In the genomic region with DNA sequence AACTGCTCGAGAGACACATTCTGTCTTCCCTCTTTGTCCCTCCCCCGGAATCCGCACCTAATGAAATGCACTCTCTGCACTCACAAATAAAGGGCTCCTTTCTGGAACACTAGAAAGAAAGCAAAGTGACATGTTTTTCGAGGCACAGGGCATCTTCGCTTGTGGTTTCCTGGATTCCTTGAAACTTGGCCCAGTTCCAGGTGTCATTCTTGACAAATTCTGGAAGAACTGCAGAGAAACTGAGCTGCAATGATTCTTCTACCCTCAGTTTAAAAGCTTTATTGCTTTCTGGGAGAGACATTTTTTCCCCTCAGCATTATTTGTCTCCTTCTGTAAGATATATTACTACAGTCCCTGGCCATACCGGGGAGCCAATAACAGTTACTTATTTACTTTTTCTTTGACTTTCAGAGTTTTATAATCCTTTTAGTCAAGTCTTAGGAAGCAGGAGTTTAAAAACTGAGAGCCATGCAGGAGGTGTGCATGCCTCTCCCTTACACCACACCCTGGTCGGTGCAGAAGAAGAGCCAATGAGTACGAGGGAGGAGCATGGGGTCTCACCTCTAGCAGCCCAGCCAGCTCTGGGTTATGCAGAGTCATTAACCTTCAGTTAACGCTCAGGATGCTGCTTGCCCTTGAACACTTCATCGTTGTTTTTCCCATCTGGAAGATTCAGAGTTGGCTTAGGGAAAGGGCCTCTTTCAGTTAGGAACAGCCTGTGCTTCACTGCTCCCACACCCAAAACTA, we compare ENCODE assay signal across 18 mouse cellular contexts. TPM values are rescaled to one million over a fixed set of nuclear protein-coding genes. Genes with fewer than 3 reads are reported as not detected.
A peak's percentile ranks its signal among the peaks of the same experiment; 100 is the strongest.
DNase-seq lines count a peak whose midpoint lies in the region; ATAC-seq lines count a peak whose summit lies in the region.
"Had no signal": no experiment of that assay in that cellular context is flagged by ENCODE, and none has a peak within 500 bp of the region (broad histone marks: within the 10 kb centered on the region; RNA-seq: fewer than 3 reads in every experiment).

No protein-coding gene starts in this region.

- DNase-seq in cerebellum, postnatal 10 days: peak; percentile 55 to 63
- no peak for DNase-seq in cerebellum, adult 18-20 months
- peak; percentile 41 for DNase-seq in midbrain, embryonic 14.5 days
- DNase-seq in thymus, postnatal 36 days: no peak
- DNase-seq: cerebellum, adult 9-11 months; kidney, adult 18-20 months; layer of hippocampus, adult 9-11 months; right cerebral cortex, postnatal 25 days had no signal

- WGBS in kidney, embryonic 15.5 days: 26% methylated on average over 10 of the region's 10 CpGs
- 32% methylated on average over 10 of the region's 10 CpGs for WGBS in kidney, embryonic 14.5 days
- 72% methylated on average over 10 of the region's 10 CpGs for WGBS in midbrain, embryonic 14.5 days
- 79% methylated on average over 10 of the region's 10 CpGs for WGBS in midbrain, embryonic 13.5 days
- 28% methylated on average over 10 of the region's 10 CpGs for WGBS in intestine, embryonic 15.5 days

- no peak overlapping the region for H3K9ac ChIP-seq in kidney, embryonic 15.5 days
- no peak overlapping the region for H3K9ac ChIP-seq in kidney, embryonic 14.5 days (ENCODE audit: low read depth, low read length)
- H3K9ac ChIP-seq in midbrain, embryonic 14.5 days (replicated peaks; ENCODE audit: low read length): no peak overlapping the region
- no peak overlapping the region for H3K9ac ChIP-seq in midbrain, embryonic 13.5 days (replicated peaks)
- no peak overlapping the region for H3K9ac ChIP-seq in intestine, embryonic 15.5 days
- H3K9ac ChIP-seq: embryonic facial prominence, embryonic 12.5 days; liver, embryonic 12.5 days had no signal

- H3K27me3 ChIP-seq in kidney, embryonic 15.5 days: no peaks in the 10 kb centered on the region
- H3K27me3 ChIP-seq in kidney, embryonic 14.5 days (ENCODE audit: control insufficient read depth, insufficient read depth, low read length): no peaks in the 10 kb centered on the region
- H3K27me3 ChIP-seq in midbrain, embryonic 14.5 days (ENCODE audit: control insufficient read depth, insufficient read depth, low read length): no peaks in the 10 kb centered on the region
- no peaks in the 10 kb centered on the region for H3K27me3 ChIP-seq in midbrain, embryonic 13.5 days
- H3K27me3 ChIP-seq in intestine, embryonic 15.5 days (replicated peaks): no peaks in the 10 kb centered on the region
- H3K27me3 ChIP-seq: embryonic facial prominence, embryonic 12.5 days; liver, embryonic 12.5 days had no signal

- no peaks in the 10 kb centered on the region for H3K36me3 ChIP-seq in kidney, embryonic 15.5 days
- no peaks in the 10 kb centered on the region for H3K36me3 ChIP-seq in kidney, embryonic 14.5 days (ENCODE audit: control insufficient read depth, insufficient read depth, low read length)
- no peaks in the 10 kb centered on the region for H3K36me3 ChIP-seq in midbrain, embryonic 14.5 days (ENCODE audit: control insufficient read depth, insufficient read depth, low read length)
- no peaks in the 10 kb centered on the region for H3K36me3 ChIP-seq in midbrain, embryonic 13.5 days
- H3K36me3 ChIP-seq in intestine, embryonic 15.5 days: no peaks in the 10 kb centered on the region
- H3K36me3 ChIP-seq: embryonic facial prominence, embryonic 12.5 days; forebrain, embryonic 10.5 days; G1E; heart, embryonic 10.5 days; liver, embryonic 12.5 days had no signal

- H3K9me3 ChIP-seq in kidney, embryonic 15.5 days (replicated peaks): no peaks in the 10 kb centered on the region
- H3K9me3 ChIP-seq in kidney, embryonic 14.5 days (ENCODE audit: control insufficient read depth, low read length): no peaks in the 10 kb centered on the region
- no peaks in the 10 kb centered on the region for H3K9me3 ChIP-seq in midbrain, embryonic 14.5 days (ENCODE audit: control insufficient read depth, low read length)
- H3K9me3 ChIP-seq in midbrain, embryonic 13.5 days: no peaks in the 10 kb centered on the region
- H3K9me3 ChIP-seq in intestine, embryonic 15.5 days: no peaks in the 10 kb centered on the region
- H3K9me3 ChIP-seq: embryonic facial prominence, embryonic 12.5 days; forebrain, embryonic 10.5 days; G1E; heart, embryonic 10.5 days; liver, embryonic 12.5 days; megakaryocyte, embryonic 14.5 days had no signal

- no peak for ATAC-seq in kidney, embryonic 15.5 days (replicated peaks; ENCODE audit: low FRiP score)
- no peak for ATAC-seq in kidney, embryonic 14.5 days (ENCODE audit: low FRiP score, low TSS enrichment)
- no peak for ATAC-seq in midbrain, embryonic 14.5 days (ENCODE audit: low FRiP score, low TSS enrichment)
- no peak for ATAC-seq in midbrain, embryonic 13.5 days
- peak; percentile 80 for ATAC-seq in intestine, embryonic 15.5 days
- ATAC-seq: liver, embryonic 12.5 days had no signal

- peaks cover 8% of the 10 kb centered on the region for H3K4me1 ChIP-seq in kidney, embryonic 15.5 days
- H3K4me1 ChIP-seq in kidney, embryonic 14.5 days (ENCODE audit: control insufficient read depth, insufficient read depth, low read length): 0 out of 2 replicates have a peak, but pooled peaks cover 3% of the 10 kb centered on the region
- H3K4me1 ChIP-seq in midbrain, embryonic 14.5 days (ENCODE audit: control insufficient read depth, insufficient read depth, low read length): no peaks in the 10 kb centered on the region
- no peaks in the 10 kb centered on the region for H3K4me1 ChIP-seq in midbrain, embryonic 13.5 days (replicated peaks)
- H3K4me1 ChIP-seq in intestine, embryonic 15.5 days (replicated peaks): no peaks in the 10 kb centered on the region
- H3K4me1 ChIP-seq: forebrain, embryonic 10.5 days; heart, embryonic 10.5 days; liver, embryonic 12.5 days; megakaryocyte, embryonic 14.5 days had no signal

- no peak overlapping the region for H3K4me3 ChIP-seq in kidney, embryonic 15.5 days (replicated peaks)
- H3K4me3 ChIP-seq in kidney, embryonic 14.5 days (ENCODE audit: low read length): no peak overlapping the region
- no peak overlapping the region for H3K4me3 ChIP-seq in midbrain, embryonic 14.5 days (replicated peaks; ENCODE audit: low read depth, low read length)
- H3K4me3 ChIP-seq in midbrain, embryonic 13.5 days (replicated peaks): no peak overlapping the region
- H3K4me3 ChIP-seq in intestine, embryonic 15.5 days (replicated peaks): no peak overlapping the region
- H3K4me3 ChIP-seq: embryonic facial prominence, embryonic 12.5 days; forebrain, embryonic 10.5 days; heart, embryonic 10.5 days; liver, embryonic 12.5 days; megakaryocyte, embryonic 14.5 days had no signal

- 0 out of 2 replicates have a peak overlapping the region, but pooled peaks have one; percentile 10 for H3K4me2 ChIP-seq in kidney, embryonic 15.5 days
- H3K4me2 ChIP-seq in kidney, embryonic 14.5 days (replicated peaks; ENCODE audit: low read depth, low read length): no peak overlapping the region
- H3K4me2 ChIP-seq in midbrain, embryonic 14.5 days (ENCODE audit: low read length): no peak overlapping the region
- H3K4me2 ChIP-seq in midbrain, embryonic 13.5 days (replicated peaks): no peak overlapping the region
- no peak overlapping the region for H3K4me2 ChIP-seq in intestine, embryonic 15.5 days (replicated peaks)
- H3K4me2 ChIP-seq: embryonic facial prominence, embryonic 12.5 days; liver, embryonic 12.5 days had no signal

- 0 out of 2 replicates have a peak overlapping the region, but pooled peaks have one; percentile 1 for H3K27ac ChIP-seq in kidney, embryonic 15.5 days
- no peak overlapping the region for H3K27ac ChIP-seq in kidney, embryonic 14.5 days (ENCODE audit: low read depth, low read length)
- no peak overlapping the region for H3K27ac ChIP-seq in midbrain, embryonic 14.5 days (replicated peaks; ENCODE audit: low read depth, low read length)
- H3K27ac ChIP-seq in midbrain, embryonic 13.5 days: no peak overlapping the region
- no peak overlapping the region for H3K27ac ChIP-seq in intestine, embryonic 15.5 days
- H3K27ac ChIP-seq: embryonic facial prominence, embryonic 12.5 days; forebrain, embryonic 10.5 days; heart, embryonic 10.5 days; liver, embryonic 12.5 days had no signal

RNA-seq across cellular contexts. Expression of gene Mamdc2, which starts 49.1 kb away (rescaled TPM):
- 0.93 and 2.2 TPM in 2 replicates for polyA plus RNA-seq in kidney, embryonic 15.5 days (2015; fragmentation: Nextera tagmentation; extraction: Ambion mirVana)
- polyA plus RNA-seq in kidney, embryonic 14.5 days (2014; fragmentation: Nextera tagmentation; extraction: Ambion mirVana): 0.57 and 1.4 TPM in 2 replicates
- polyA plus RNA-seq in midbrain, embryonic 14.5 days (2014; fragmentation: Nextera tagmentation; extraction: Ambion mirVana): 1.1 and 1.5 TPM in 2 replicates
- polyA plus RNA-seq in midbrain, embryonic 13.5 days (2015; fragmentation: Nextera tagmentation; extraction: Ambion mirVana): 1.4 and 1.6 TPM in 2 replicates
- 2.2 and 2.4 TPM in 2 replicates for polyA plus RNA-seq in intestine, embryonic 15.5 days (2015; fragmentation: Nextera tagmentation; extraction: Ambion mirVana)
- polyA plus RNA-seq: G1E had no signal

Comparison
In these comparisons a context has a peak if more than half of its experiments do, and no peak if none do; other contexts are left out.
1. DNase-seq: peak in cerebellum, postnatal 10 days (2 of 2) and midbrain, embryonic 14.5 days (single experiment); none in cerebellum, adult 18-20 months (0 of 2) and thymus, postnatal 36 days (0 of 2).